Mouse (Mus musculus): ENCODE measurements around the gene Nr6a1. TPM values are rescaled to one million over a fixed set of nuclear protein-coding genes. Genes with fewer than 3 reads are reported as not detected.

The Nr6a1 gene
- total and polyA plus RNA-seq, 3 experiments, result 5.6 to 6.1 (median 5.8) TPM

GRCm38 (mm10) chr2:38826189-38826588, 101.3 kb downstream of the Nr6a1 start:
- DNase-seq (ENCODE audit: extremely low read depth), result no peak
- H3K4me1 ChIP-seq (ENCODE audit: control insufficient read depth in 1 of 2, insufficient read depth in 2 of 2), result peaks cover 0 to 12% of the 10 kb centered on the region in 2 experiments; a peak in 1 of 4 replicates
- H3K4me3 ChIP-seq (replicated peaks in 1 of 3; ENCODE audit: low read depth in 2 of 3, low read length in 2 of 3, poor library complexity in 1 of 3), result no peak overlapping the region
- H3K36me3 ChIP-seq (replicated peaks in 1 of 2; ENCODE audit: control insufficient read depth in 1 of 2, insufficient read depth in 1 of 2, low read length in 1 of 2), result no peaks in the 10 kb centered on the region
- no peaks in the 10 kb centered on the region for H3K79me2 ChIP-seq (replicated peaks; ENCODE audit: control insufficient read depth, extremely low read depth, insufficient read depth, poor library complexity, severe bottlenecking)
- in situ Hi-C loops (cut with MboI; ENCODE audit: low pct_ligation_motif_present, low pct_unique_long_range_greater_than_20kb, low sequenced_read_pairs), result no loop called here
- no peak overlapping the region for H3K4me2 ChIP-seq (ENCODE audit: insufficient read depth, low read depth, poor library complexity, severe bottlenecking)
- H3K9me3 ChIP-seq (replicated peaks; ENCODE audit: low read length), result no peaks in the 10 kb centered on the region
- no peak overlapping the region for H3K9ac ChIP-seq (ENCODE audit: insufficient read depth, low read depth)
- H3K27ac ChIP-seq (ENCODE audit: insufficient read depth, low read depth), result no peak overlapping the region
- dilution Hi-C loops (cut with MboI; ENCODE audit: extremely low pct_ligation_motif_present, extremely low pct_unique_long_range_greater_than_20kb, low sequenced_read_pairs), result no loop called here
- TF ChIP-seq JUN (IDR thresholded peaks at IDR 0.05; ENCODE audit: insufficient read depth, low read depth, low read length) (no peak), RAD21 (IDR thresholded peaks at IDR 0.05; ENCODE audit: low read depth, low read length) (no peak), CHD1 (IDR thresholded peaks at IDR 0.05; ENCODE audit: low read depth, low read length) (no peak), USF2 (conservative IDR thresholded peaks at IDR 0.05; ENCODE audit: low read depth, low read length) (no peak), TBP (conservative IDR thresholded peaks at IDR 0.05; ENCODE audit: low read depth, low read length) (no peak), TCF12 (IDR thresholded peaks at IDR 0.05; ENCODE audit: low read depth, low read length) (no peak), ZC3H11A (IDR thresholded peaks at IDR 0.05; ENCODE audit: low read depth, low read length) (no peak), ETS1 (conservative IDR thresholded peaks at IDR 0.05; ENCODE audit: low read depth, low read length) (no peak)
- no peaks in the 10 kb centered on the region for H3K27me3 ChIP-seq (replicated peaks)

GRCm38 (mm10) chr2:38824791-38825768, 102.4 kb downstream of the Nr6a1 start:
- H3K4me1 ChIP-seq (ENCODE audit: control insufficient read depth in 1 of 2, insufficient read depth in 2 of 2), result peaks cover 0 to 12% of the 10 kb centered on the region in 2 experiments; a peak in 1 of 4 replicates
- peak overlapping the region in 2 of 3 experiments; percentile 20 to 53 for H3K4me3 ChIP-seq (replicated peaks in 1 of 3; ENCODE audit: low read depth in 2 of 3, low read length in 2 of 3, poor library complexity in 1 of 3)
- H3K27ac ChIP-seq (ENCODE audit: insufficient read depth, low read depth), result no peak overlapping the region
- no peak for DNase-seq (ENCODE audit: extremely low read depth)
- no peaks in the 10 kb centered on the region for H3K79me2 ChIP-seq (replicated peaks; ENCODE audit: control insufficient read depth, extremely low read depth, insufficient read depth, poor library complexity, severe bottlenecking)
- no peaks in the 10 kb centered on the region for H3K36me3 ChIP-seq (replicated peaks in 1 of 2; ENCODE audit: control insufficient read depth in 1 of 2, insufficient read depth in 1 of 2, low read length in 1 of 2)
- no peaks in the 10 kb centered on the region for H3K9me3 ChIP-seq (replicated peaks; ENCODE audit: low read length)
- TF ChIP-seq CHD1 (IDR thresholded peaks at IDR 0.05; ENCODE audit: low read depth, low read length), result no peak
- TF ChIP-seq JUND (conservative IDR thresholded peaks at IDR 0.05; ENCODE audit: low read depth, low read length), result no peak
- no peak for TF ChIP-seq SIN3A (IDR thresholded peaks at IDR 0.05; ENCODE audit: low read length)
- no peak for TF ChIP-seq ZKSCAN1 (IDR thresholded peaks at IDR 0.05; ENCODE audit: borderline replicate concordance, low read depth, low read length)
- no peak for TF ChIP-seq RAD21 (IDR thresholded peaks at IDR 0.05; ENCODE audit: low read depth, low read length)
- TF ChIP-seq BHLHE40 (IDR thresholded peaks at IDR 0.05; ENCODE audit: low read depth, low read length), result peak; percentile 32; the same call in 1 of the 2 replicates
- peak overlapping the region; percentile 79 for H3K4me2 ChIP-seq (ENCODE audit: insufficient read depth, low read depth, poor library complexity, severe bottlenecking)
- no peaks in the 10 kb centered on the region for H3K27me3 ChIP-seq (replicated peaks)
- peak overlapping the region; percentile 39; the same call in 1 of the 2 replicates for H3K9ac ChIP-seq (ENCODE audit: insufficient read depth, low read depth)
- dilution Hi-C loops (cut with MboI; ENCODE audit: extremely low pct_ligation_motif_present, extremely low pct_unique_long_range_greater_than_20kb, low sequenced_read_pairs) (no loop called here), in situ Hi-C loops (cut with MboI; ENCODE audit: low pct_ligation_motif_present, low pct_unique_long_range_greater_than_20kb, low sequenced_read_pairs) (no loop called here)
